Mouse (Mus musculus) heart, adult 2 months (tissue): ENCODE results near the gene Zfp229. TPM values are rescaled to one million over a fixed set of nuclear protein-coding genes. Genes with fewer than 3 reads are reported as not detected.
"Not testable (repeated sequence)": the region's sequence is repeated elsewhere in the genome, so short reads cannot be mapped to it uniquely, and the experiment has no call there.

Source experiments
- DNase-seq, 2 experiments: peaks; one replicate each; pipeline ENCODE4 v3.0.0; 2021
- H3K27ac ChIP-seq: fragments of 200-600 bp; 2 replicates; pipeline ENCODE4 v1.8.1; 2022
- H3K27me3 ChIP-seq: fragments of 200-500 bp; 2 replicates; pipeline ENCODE4 v1.6.1; 2012; ENCODE audit warnings: mild to moderate bottlenecking, low read length, inconsistent platforms, mixed read lengths; ENCODE audit not compliant: control insufficient read depth, insufficient read depth
- H3K36me3 ChIP-seq: fragments of 200-500 bp; 2 replicates; pipeline ENCODE4 v1.6.1; 2012; ENCODE audit warnings: low read length, inconsistent platforms; ENCODE audit not compliant: control insufficient read depth, insufficient read depth
- H3K4me1 ChIP-seq: fragments of 200-500 bp; 2 replicates; pipeline ENCODE4 v1.6.1; 2011; ENCODE audit warnings: low read length; ENCODE audit not compliant: control insufficient read depth, insufficient read depth
- H3K4me3 ChIP-seq: fragments of 200-600 bp; 2 replicates; pipeline ENCODE4 v1.8.1; 2022
- H3K79me2 ChIP-seq: fragments of 200-500 bp; replicated peaks from 2 replicates; pipeline ENCODE4 v1.6.1; 2012; ENCODE audit warnings: mild to moderate bottlenecking, inconsistent platforms, low read length, moderate library complexity, mixed read lengths; ENCODE audit not compliant: control insufficient read depth, insufficient read depth
- H3K9ac ChIP-seq: fragments of 200-500 bp; 2 replicates; pipeline ENCODE4 v1.6.1; 2012; ENCODE audit warnings: low read depth, mild to moderate bottlenecking, control low read depth, inconsistent platforms, low read length, mixed read lengths
- CTCF ChIP-seq: fragments of 200-600 bp; IDR thresholded peaks from 2 replicates; pipeline ENCODE4 v1.8.1; 2022; ENCODE audit warnings: antibody characterized with exemption, mild to moderate bottlenecking, moderate library complexity
- EP300 ChIP-seq: fragments of 200-500 bp; IDR thresholded peaks from 2 replicates; pipeline ENCODE4 v1.6.1; 2011; ENCODE audit warnings: low read depth, low read length, control low read depth; ENCODE audit not compliant: insufficient read depth
- POLR2A ChIP-seq: fragments of 200-500 bp; IDR thresholded peaks from 2 replicates; pipeline ENCODE4 v1.6.1; 2011; ENCODE audit warnings: mild to moderate bottlenecking, low read depth, low read length, control low read depth; ENCODE audit not compliant: insufficient read depth
- WGBS: fragments of 180-500 bp; shearing (Covaris S2); methylation state at CpG from one replicate; pipeline ENCODE4 v1.1.7; 2018; 5-methylcytosine and 5-hydroxymethylcytosine counted together
- intact Hi-C: fragments of 180-260 bp; cut with DNase I; formaldehyde crosslinking; loops from one replicate; pipeline ENCODE4 v1.15.1; 2025
- long read RNA-seq: library from polyadenylated mRNA; stranded (forward); transcript quantifications from one replicate; pipeline ENCODE4 v2.0.0, GENCODE M21; 2021
- polyA plus RNA-seq: library from polyadenylated mRNA; depleted of rRNA; stranded (reverse); fragments of >200 nt; gene quantifications from 2 replicates; pipeline ENCODE4 v1.2.3, GENCODE M21; 2012; rRNA removed
- total RNA-seq, 2 experiments: library from RNA; stranded (reverse); gene quantifications; 2 replicates each; pipeline ENCODE4 v1.2.3; 2021

Gene Zfp229
- total RNA-seq (1 to 10 TPM; 5.1 to 5.9 TPM), polyA plus RNA-seq (1.5 and 3.3 TPM in 2 replicates)
- long read RNA-seq, full-length matches to known transcripts: 2 of 2 reads
- long read RNA-seq, partial matches to known transcripts: 0 of 2 reads
- long read RNA-seq, other reads (novel, unspliced or antisense): 0 of 2 reads

- H3K27me3 ChIP-seq, H3K9ac ChIP-seq, H3K27ac ChIP-seq, H3K4me3 ChIP-seq, H3K79me2 ChIP-seq, H3K36me3 ChIP-seq, DNase-seq, H3K4me1 ChIP-seq: not testable (repeated sequence)
- WGBS: 94% methylated on average over 14 of the region's 22 CpGs
- intact Hi-C loops: loop anchor here (10.0 kb wide), 1 partner anchor 234 kb away; the partner anchor contains the start of genes Zfp942 and Zfp943
Observed at GRCm38 (mm10) chr17:21730495-21730894, at the start of gene Zfp229. Zfp229 (plus strand) TSS chr17:21730795.

- Histone ChIP-seq H3K79me2 (no peaks in the 10 kb centered on the region), H3K4me3 (no peak within 1 kb of the TSS), H3K36me3 (no peaks in the 10 kb centered on the region), H3K27ac (no peak within 1 kb of the TSS), H3K27me3 (no peaks in the 10 kb centered on the region), H3K4me1 (no peaks in the 10 kb centered on the region), H3K9ac (no peak within 1 kb of the TSS)
- no peak for DNase-seq
- TF ChIP-seq POLR2A (no peak), EP300 (no peak), CTCF (no peak)
- 90% methylated on average over 3 of the region's 3 CpGs for WGBS
- intact Hi-C loops: no loop called here
Observed at GRCm38 (mm10) chr17:21691560-21691959, 39.0 kb upstream of the Zfp229 start, which contains the start of gene Gm10226. Gm10226 (plus strand) TSS chr17:21691860.

GRCm38 (mm10) chr17:21693342-21693741, 37.3 kb upstream of the Zfp229 start:
- intact Hi-C loops: loop anchor here (2.0 kb wide), 1 partner anchor 31 kb away; no protein-coding TSS in a partner anchor
- TF ChIP-seq POLR2A: no peak
- TF ChIP-seq EP300: no peak
- TF ChIP-seq CTCF: no peak

GRCm38 (mm10) chr17:21696073-21696472, 34.5 kb upstream of the Zfp229 start:
- Histone ChIP-seq H3K27me3 (no peaks in the 10 kb centered on the region), H3K9ac (no peak overlapping the region), H3K4me3 (no peak overlapping the region), H3K36me3 (no peaks in the 10 kb centered on the region), H3K79me2 (no peaks in the 10 kb centered on the region), H3K27ac (no peak overlapping the region), H3K4me1 (no peaks in the 10 kb centered on the region)
- intact Hi-C loops: no loop called here
- DNase-seq: no peak
- TF ChIP-seq EP300 (no peak), POLR2A (no peak), CTCF (no peak)

More at GRCm38 (mm10) chr17:21693342-21693741, 37.3 kb upstream of the Zfp229 start:
- no peak overlapping the region for H3K9ac ChIP-seq
- H3K27ac ChIP-seq: no peak overlapping the region
- WGBS: 63% methylated on average over 3 of the region's 3 CpGs
- H3K4me3 ChIP-seq: no peak overlapping the region
- no peaks in the 10 kb centered on the region for H3K4me1 ChIP-seq
- DNase-seq: no peak
- no peaks in the 10 kb centered on the region for H3K36me3 ChIP-seq
- no peaks in the 10 kb centered on the region for H3K79me2 ChIP-seq
- no peaks in the 10 kb centered on the region for H3K27me3 ChIP-seq

- Histone ChIP-seq H3K36me3 (no peaks in the 10 kb centered on the region), H3K79me2 (no peaks in the 10 kb centered on the region), H3K4me1 (peaks cover 2% of the 10 kb centered on the region), H3K27ac (no peak overlapping the region), H3K9ac (no peak overlapping the region), H3K4me3 (no peak overlapping the region), H3K27me3 (no peaks in the 10 kb centered on the region)
- no peak for DNase-seq
- intact Hi-C loops: no loop called here
- 21% methylated on average over 5 of the region's 5 CpGs for WGBS
- no peak for TF ChIP-seq CTCF
- no peak for TF ChIP-seq POLR2A
- TF ChIP-seq EP300: no peak
Observed at GRCm38 (mm10) chr17:21702281-21703240, 28.0 kb upstream of the Zfp229 start.

GRCm38 (mm10) chr17:21703414-21703813, 27.2 kb upstream of the Zfp229 start:
- no peaks in the 10 kb centered on the region for H3K79me2 ChIP-seq
- TF ChIP-seq EP300: no peak
- TF ChIP-seq POLR2A: no peak
- no peak for TF ChIP-seq CTCF
- WGBS: 45% methylated on average over 1 of the region's 1 CpGs
- no peaks in the 10 kb centered on the region; the same call in 1 of the 2 replicates for H3K36me3 ChIP-seq
- H3K27ac ChIP-seq: no peak overlapping the region
- peaks cover 2% of the 10 kb centered on the region for H3K4me1 ChIP-seq
- H3K9ac ChIP-seq: no peak overlapping the region
- no peak overlapping the region for H3K4me3 ChIP-seq
- no peaks in the 10 kb centered on the region for H3K27me3 ChIP-seq
- DNase-seq: no peak
- intact Hi-C loops: no loop called here
